Mouse (Mus musculus): ENCODE measurements around the gene Lmod1. TPM values are rescaled to one million over a fixed set of nuclear protein-coding genes. Genes with fewer than 3 reads are reported as not detected.

Gene Lmod1
- polyA plus RNA-seq, 1 experiment from 2014 or later: 0.41 TPM

- 95% methylated on average over 5 of the region's 5 CpGs for WGBS
- H3K27me3 ChIP-seq (ENCODE audit: poor library complexity, severe bottlenecking): no peaks in the 10 kb centered on the region
- H3K36me3 ChIP-seq (replicated peaks): peaks cover 79% of the 10 kb centered on the region
- H3K4me1 ChIP-seq: 0 out of 2 replicates have a peak, but pooled peaks cover 3% of the 10 kb centered on the region
- H3K4me3 ChIP-seq: no peak overlapping the region
- H3K9me3 ChIP-seq: no peaks in the 10 kb centered on the region
- DNase-seq (ENCODE audit: extremely low spot score, low spot score): no peak
- no peak overlapping the region for H3K27ac ChIP-seq
Measured at GRCm38 (mm10) chr1:135384171-135384570, 59.6 kb downstream of the Lmod1 start.

GRCm38 (mm10) chr1:135385161-135385560, 60.6 kb downstream of the Lmod1 start:
- DNase-seq (ENCODE audit: extremely low spot score, low spot score): no peak
- 93% methylated on average over 9 of the region's 9 CpGs for WGBS
- no peak overlapping the region for H3K27ac ChIP-seq
- H3K4me1 ChIP-seq: 0 out of 2 replicates have a peak, but pooled peaks cover 1% of the 10 kb centered on the region
- no peaks in the 10 kb centered on the region for H3K9me3 ChIP-seq
- H3K36me3 ChIP-seq (replicated peaks): peaks cover 89% of the 10 kb centered on the region
- H3K27me3 ChIP-seq (ENCODE audit: poor library complexity, severe bottlenecking): no peaks in the 10 kb centered on the region
- no peak overlapping the region for H3K4me3 ChIP-seq

DNA sequence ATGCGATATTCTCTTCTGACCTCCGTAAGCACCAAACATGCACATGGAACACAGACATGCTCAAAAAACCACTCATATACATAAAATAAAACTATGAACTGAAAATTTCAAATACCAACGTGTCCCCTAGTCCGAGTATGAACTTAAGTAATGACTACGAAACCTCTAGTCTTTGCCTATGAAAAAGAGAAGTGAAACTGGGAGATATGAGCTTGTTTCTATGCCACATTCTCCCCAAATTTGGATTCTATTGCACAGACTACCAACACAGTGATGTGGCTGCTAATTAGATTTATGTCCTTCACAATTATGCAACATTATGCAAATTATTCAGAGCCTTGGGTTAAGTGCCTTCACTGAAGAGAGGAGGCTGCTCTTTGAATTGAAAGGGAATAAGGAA, 74.9 kb downstream of the Lmod1 start:
- H3K9me3 ChIP-seq: no peaks in the 10 kb centered on the region
- H3K27me3 ChIP-seq (ENCODE audit: poor library complexity, severe bottlenecking): no peaks in the 10 kb centered on the region
- H3K4me1 ChIP-seq: no peaks in the 10 kb centered on the region
- no peak overlapping the region for H3K4me3 ChIP-seq
- no peak for DNase-seq (ENCODE audit: extremely low spot score, low spot score)
- peaks cover 99% of the 10 kb centered on the region for H3K36me3 ChIP-seq (replicated peaks)
- H3K27ac ChIP-seq: no peak overlapping the region
- 96% methylated on average over 5 of the region's 5 CpGs for WGBS

GRCm38 (mm10) chr1:135401452-135402110, 77.0 kb downstream of the Lmod1 start:
- no peak overlapping the region for H3K4me3 ChIP-seq
- H3K27me3 ChIP-seq (ENCODE audit: poor library complexity, severe bottlenecking): no peaks in the 10 kb centered on the region
- WGBS: 91% methylated on average over 3 of the region's 3 CpGs
- H3K27ac ChIP-seq: no peak overlapping the region
- DNase-seq (ENCODE audit: extremely low spot score, low spot score): no peak
- H3K36me3 ChIP-seq (replicated peaks): peaks cover 100% of the 10 kb centered on the region
- H3K9me3 ChIP-seq: no peaks in the 10 kb centered on the region
- H3K4me1 ChIP-seq: no peaks in the 10 kb centered on the region

- Histone ChIP-seq H3K4me1 (no peaks in the 10 kb centered on the region), H3K4me3 (no peak overlapping the region), H3K9me3 (no peaks in the 10 kb centered on the region), H3K36me3 (replicated peaks) (peaks cover 100% of the 10 kb centered on the region), H3K27ac (no peak overlapping the region), H3K27me3 (ENCODE audit: poor library complexity, severe bottlenecking) (no peaks in the 10 kb centered on the region)
- WGBS: 84% methylated on average over 7 of the region's 7 CpGs
- no peak for DNase-seq (ENCODE audit: extremely low spot score, low spot score)
Measured at GRCm38 (mm10) chr1:135405356-135405755, 80.7 kb downstream of the Lmod1 start.

DNA sequence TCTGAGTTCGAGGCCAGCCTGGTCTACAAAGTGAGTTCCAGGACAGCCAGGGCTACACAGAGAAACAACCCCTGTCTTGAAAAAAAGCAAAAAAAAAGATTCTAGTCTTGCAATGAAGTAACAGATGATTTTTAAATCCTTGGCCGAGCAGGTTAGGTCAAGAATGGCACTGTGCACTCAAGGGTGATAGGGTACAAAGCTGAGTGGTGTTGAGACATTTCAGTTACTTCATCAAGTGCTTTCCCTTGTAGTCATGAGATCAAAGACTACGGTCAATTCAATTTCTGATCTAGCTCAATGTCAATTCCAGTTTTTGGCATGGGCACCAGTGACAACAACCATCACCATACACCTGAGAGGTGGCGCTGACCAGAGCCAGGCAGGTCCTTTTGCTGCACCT, 84.4 kb downstream of the Lmod1 start:
- DNase-seq (ENCODE audit: extremely low spot score, low spot score): no peak

GRCm38 (mm10) chr1:135410967-135411366, 86.4 kb downstream of the Lmod1 start:
- peaks cover 100% of the 10 kb centered on the region for H3K36me3 ChIP-seq (replicated peaks)
- no peaks in the 10 kb centered on the region for H3K4me1 ChIP-seq
- no peak overlapping the region for H3K27ac ChIP-seq
- no peak overlapping the region for H3K4me3 ChIP-seq
- 92% methylated on average over 2 of the region's 2 CpGs for WGBS
- no peaks in the 10 kb centered on the region for H3K9me3 ChIP-seq
- no peak for DNase-seq (ENCODE audit: extremely low spot score, low spot score)
- no peaks in the 10 kb centered on the region for H3K27me3 ChIP-seq (ENCODE audit: poor library complexity, severe bottlenecking)

More for the DNA sequence above, 84.4 kb downstream of the Lmod1 start:
- no peak overlapping the region for H3K27ac ChIP-seq
- H3K36me3 ChIP-seq (replicated peaks): peaks cover 100% of the 10 kb centered on the region
- 98% methylated on average over 4 of the region's 4 CpGs for WGBS
- no peaks in the 10 kb centered on the region for H3K27me3 ChIP-seq (ENCODE audit: poor library complexity, severe bottlenecking)
- H3K4me3 ChIP-seq: no peak overlapping the region
- no peaks in the 10 kb centered on the region for H3K4me1 ChIP-seq
- no peaks in the 10 kb centered on the region for H3K9me3 ChIP-seq

- Histone ChIP-seq H3K27me3 (ENCODE audit: poor library complexity, severe bottlenecking) (no peaks in the 10 kb centered on the region), H3K4me1 (no peaks in the 10 kb centered on the region), H3K9me3 (no peaks in the 10 kb centered on the region), H3K4me3 (no peak overlapping the region), H3K36me3 (replicated peaks) (peaks cover 100% of the 10 kb centered on the region), H3K27ac (no peak overlapping the region)
- no peak for DNase-seq (ENCODE audit: extremely low spot score, low spot score)
- WGBS: 83% methylated on average over 4 of the region's 4 CpGs
Measured at GRCm38 (mm10) chr1:135412130-135412529, 87.5 kb downstream of the Lmod1 start.

GRCm38 (mm10) chr1:135413996-135414395, 89.4 kb downstream of the Lmod1 start:
- H3K27me3 ChIP-seq (ENCODE audit: poor library complexity, severe bottlenecking): no peaks in the 10 kb centered on the region
- H3K9me3 ChIP-seq: no peaks in the 10 kb centered on the region
- H3K4me3 ChIP-seq: no peak overlapping the region
- H3K27ac ChIP-seq: no peak overlapping the region
- peaks cover 100% of the 10 kb centered on the region for H3K36me3 ChIP-seq (replicated peaks)
- no peak for DNase-seq (ENCODE audit: extremely low spot score, low spot score)
- no peaks in the 10 kb centered on the region for H3K4me1 ChIP-seq

Other genes with a start within 250 kb of the Lmod1 start
- 0.07 and 0.14 TPM in 2 replicates for gene Lgr6, start 219.5 kb upstream of the Lmod1 start, polyA plus RNA-seq (2016; fragmentation: Nextera tagmentation; extraction: Ambion mirVana)
- 1.9 and 2.3 TPM in 2 replicates for gene Ptpn7, start 192.1 kb upstream of the Lmod1 start, polyA plus RNA-seq (2016; fragmentation: Nextera tagmentation; extraction: Ambion mirVana)
- gene Arl8a, start 178.0 kb upstream of the Lmod1 start, polyA plus RNA-seq (2016; fragmentation: Nextera tagmentation; extraction: Ambion mirVana): 37.6 and 39.2 TPM in 2 replicates
- gene Gpr37l1, start 157.1 kb upstream of the Lmod1 start, polyA plus RNA-seq (2016; fragmentation: Nextera tagmentation; extraction: Ambion mirVana): not detected in 2 replicates
- gene Elf3, start 66.2 kb upstream of the Lmod1 start, polyA plus RNA-seq (2016; fragmentation: Nextera tagmentation; extraction: Ambion mirVana): 3.3 and 4.0 TPM in 2 replicates
- 92.3 and 94.5 TPM in 2 replicates for gene Rnpep, start 40.7 kb upstream of the Lmod1 start, polyA plus RNA-seq (2016; fragmentation: Nextera tagmentation; extraction: Ambion mirVana)
- 197 TPM in 2 replicates for gene Timm17a, start 11.0 kb upstream of the Lmod1 start, polyA plus RNA-seq (2016; fragmentation: Nextera tagmentation; extraction: Ambion mirVana)
- 60.5 and 62.4 TPM in 2 replicates for gene Shisa4, start 50.4 kb downstream of the Lmod1 start, polyA plus RNA-seq (2016; fragmentation: Nextera tagmentation; extraction: Ambion mirVana)
- gene Ipo9, start 105.7 kb downstream of the Lmod1 start, polyA plus RNA-seq (2016; fragmentation: Nextera tagmentation; extraction: Ambion mirVana): 193 and 203 TPM in 2 replicates